Mouse (Mus musculus): Measurements from ENCODE around the gene Irf5.

DNA sequence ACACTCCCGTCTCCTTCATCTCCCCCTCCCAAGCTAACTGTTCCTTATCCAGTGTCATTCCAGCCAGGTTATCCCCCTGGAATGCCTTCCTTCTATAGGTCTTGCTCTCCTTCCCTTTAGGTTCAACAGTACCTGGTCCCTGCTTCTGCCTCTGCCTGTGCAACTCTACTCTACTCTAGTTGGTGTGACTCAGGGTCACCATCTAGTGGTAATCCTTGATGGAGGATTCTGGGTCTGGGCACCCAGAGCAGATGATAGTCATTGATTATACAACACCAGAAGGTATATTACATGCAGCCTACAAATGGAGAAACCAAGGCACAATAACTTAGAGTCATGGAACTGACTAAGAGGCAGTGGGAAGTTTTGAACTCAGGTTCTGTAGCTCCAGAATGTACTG, 24.8 kb upstream of the Irf5 start:
- TF ChIP-seq CTCF (IDR thresholded peaks at IDR 0.05; ENCODE audit: insufficient read depth, low read length) = no peak
- no peak for TF ChIP-seq POLR2A (IDR thresholded peaks at IDR 0.05; ENCODE audit: borderline replicate concordance, extremely low read depth, low read depth, low read length)
